Mouse (Mus musculus) splenic B cell, adult 2 months (primary cell): ENCODE data around the gene Ahdc1.

Experiments
- DNase-seq: peaks from one replicate; pipeline ENCODE4 v3.0.0-alpha.2; 2011; ENCODE audit warnings: low read depth, low spot score
- H3K27me3 ChIP-seq: 2 replicates; pipeline ENCODE4 v1.6.1; 2012; ENCODE audit warnings: mild to moderate bottlenecking, low read length, moderate library complexity, mixed read lengths; ENCODE audit not compliant: control insufficient read depth, poor library complexity, insufficient read depth, severe bottlenecking
- H3K36me3 ChIP-seq: 2 replicates; pipeline ENCODE4 v1.6.1; 2012; ENCODE audit warnings: mild to moderate bottlenecking, low read length, moderate library complexity, mixed read lengths; ENCODE audit not compliant: control insufficient read depth, poor library complexity, insufficient read depth, severe bottlenecking

The Ahdc1 gene

DNA sequence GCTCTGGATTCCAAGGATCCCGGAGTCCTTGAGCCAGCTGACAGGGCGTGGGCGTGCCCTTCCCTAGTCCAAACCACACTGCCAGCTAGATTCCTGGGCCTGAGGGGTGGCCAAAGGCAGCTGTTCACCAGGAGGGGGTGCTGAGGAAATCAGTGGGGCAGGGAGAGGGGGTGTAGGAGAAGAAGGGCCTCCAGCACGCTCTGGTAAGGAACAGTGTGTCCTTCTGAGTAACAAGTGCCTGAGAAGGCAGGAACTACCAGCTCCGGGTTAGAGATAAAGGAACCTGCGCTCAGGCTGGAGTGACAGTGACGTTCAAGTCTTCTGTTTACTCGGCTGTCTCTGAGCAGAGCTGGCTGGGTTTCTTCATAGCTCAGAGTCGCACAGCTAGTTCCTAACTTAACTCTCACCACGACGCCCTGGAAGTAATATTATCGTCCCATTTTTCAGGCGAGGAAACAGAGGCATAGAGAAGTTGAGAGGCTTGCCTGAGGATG is 96.8 kb downstream of the Ahdc1 start:
- H3K36me3 ChIP-seq: no peaks in the 10 kb centered on the region
- H3K27me3 ChIP-seq: no peaks in the 10 kb centered on the region
- DNase-seq: no peak

DNA sequence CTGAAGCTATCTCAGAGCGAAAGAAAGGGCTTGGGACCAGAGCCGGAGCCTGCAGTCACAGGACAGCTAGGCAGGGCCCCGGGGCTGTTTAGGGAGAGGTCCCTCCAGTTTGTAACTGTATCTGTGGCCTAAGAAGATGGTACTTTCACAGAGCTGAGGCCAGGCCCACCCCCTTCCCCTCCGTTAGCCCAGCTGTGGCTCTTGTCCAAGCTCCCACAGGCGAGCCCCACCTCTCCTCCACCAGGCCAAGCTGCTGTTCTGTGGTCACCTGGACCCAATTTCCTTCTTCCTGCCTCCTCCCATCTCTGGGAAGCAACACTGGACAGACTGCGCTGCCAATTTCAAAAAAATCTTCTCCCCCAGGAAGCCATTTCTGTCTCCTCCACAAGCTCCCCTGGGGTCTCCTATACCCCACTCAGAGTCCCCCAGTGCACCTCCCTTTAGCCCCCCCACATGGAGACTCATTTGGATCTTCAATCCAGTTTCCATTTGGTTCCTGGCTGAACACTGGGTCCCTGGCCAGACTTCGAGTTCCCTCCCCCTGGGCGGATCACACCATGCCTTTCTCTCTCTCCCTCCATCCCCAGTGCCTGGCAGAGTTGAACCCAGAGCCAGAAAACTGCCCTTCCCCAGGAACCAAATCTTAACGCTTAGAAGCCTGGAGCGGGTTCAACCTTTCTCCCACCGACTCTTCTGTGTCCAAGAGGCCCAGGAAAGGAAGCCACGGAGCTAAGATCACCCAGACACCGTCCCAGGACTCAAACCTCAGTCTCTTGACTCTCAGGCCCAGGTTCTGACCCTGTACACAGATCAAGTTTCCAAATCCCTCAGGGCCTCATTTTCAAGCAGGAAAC is 97.6 kb downstream of the Ahdc1 start:
- H3K27me3 ChIP-seq: no peaks in the 10 kb centered on the region
- no peak for DNase-seq

DNA sequence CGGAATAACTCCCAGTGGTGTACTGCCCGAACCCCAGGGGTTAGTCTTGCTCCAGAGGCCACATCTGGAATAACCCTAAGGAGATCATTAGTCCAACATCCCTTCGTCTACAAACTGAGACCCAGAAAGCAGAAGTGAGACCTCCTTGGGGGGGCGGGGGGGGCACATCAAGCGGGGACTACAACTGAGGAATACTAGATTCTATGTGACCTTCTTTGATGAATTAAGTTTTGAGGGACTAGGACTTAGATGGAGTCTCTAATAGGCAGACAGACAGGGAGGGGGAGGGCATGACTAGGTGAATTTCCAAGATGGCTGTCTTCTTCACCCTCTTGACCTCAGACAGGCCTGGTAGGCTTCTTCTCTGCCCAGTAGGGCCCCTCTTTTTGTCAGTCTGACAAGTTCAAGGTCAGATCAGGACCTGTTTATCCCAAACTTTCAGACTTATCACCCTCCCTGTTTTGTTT is 98.3 kb downstream of the Ahdc1 start:
- DNase-seq: peak; percentile 63
- Histone ChIP-seq H3K27me3 (no peaks in the 10 kb centered on the region), H3K36me3 (no peaks in the 10 kb centered on the region)

More for the DNA sequence above, 97.6 kb downstream of the Ahdc1 start:
- no peaks in the 10 kb centered on the region for H3K36me3 ChIP-seq

DNA sequence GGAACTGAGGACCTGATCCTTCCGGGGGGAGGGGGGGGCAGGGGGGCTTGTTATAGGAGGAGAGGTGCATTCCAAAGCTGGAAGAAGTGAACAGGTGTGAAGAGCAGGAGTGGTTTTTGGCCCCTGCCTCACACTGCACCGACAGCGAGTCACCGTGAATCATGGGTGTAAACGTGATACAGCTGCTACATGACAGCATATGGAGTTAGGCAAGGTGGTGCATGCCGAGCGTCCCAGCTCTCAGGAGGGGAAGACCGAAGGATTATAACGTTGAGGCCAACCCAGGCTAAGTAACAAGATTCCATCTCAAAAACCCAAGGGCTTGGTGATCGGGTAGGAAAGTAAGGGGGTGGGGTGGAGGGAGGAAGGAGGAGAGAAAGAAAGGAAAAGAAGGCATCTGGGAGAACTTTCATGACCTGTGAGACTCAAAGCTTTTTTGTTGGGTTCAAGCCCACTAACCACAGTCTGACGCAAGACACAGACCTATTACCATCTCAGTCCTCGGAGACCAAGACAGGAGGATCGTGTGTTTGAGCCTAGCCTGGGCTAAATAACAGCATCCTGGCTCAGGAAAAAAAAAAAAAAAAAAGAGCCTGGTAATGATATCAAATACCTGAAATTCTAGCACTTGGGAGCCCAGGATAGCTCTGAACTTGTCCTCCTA is 101.2 kb downstream of the Ahdc1 start:
- H3K27me3 ChIP-seq: no peaks in the 10 kb centered on the region
- DNase-seq: no peak
- H3K36me3 ChIP-seq: no peaks in the 10 kb centered on the region

DNA sequence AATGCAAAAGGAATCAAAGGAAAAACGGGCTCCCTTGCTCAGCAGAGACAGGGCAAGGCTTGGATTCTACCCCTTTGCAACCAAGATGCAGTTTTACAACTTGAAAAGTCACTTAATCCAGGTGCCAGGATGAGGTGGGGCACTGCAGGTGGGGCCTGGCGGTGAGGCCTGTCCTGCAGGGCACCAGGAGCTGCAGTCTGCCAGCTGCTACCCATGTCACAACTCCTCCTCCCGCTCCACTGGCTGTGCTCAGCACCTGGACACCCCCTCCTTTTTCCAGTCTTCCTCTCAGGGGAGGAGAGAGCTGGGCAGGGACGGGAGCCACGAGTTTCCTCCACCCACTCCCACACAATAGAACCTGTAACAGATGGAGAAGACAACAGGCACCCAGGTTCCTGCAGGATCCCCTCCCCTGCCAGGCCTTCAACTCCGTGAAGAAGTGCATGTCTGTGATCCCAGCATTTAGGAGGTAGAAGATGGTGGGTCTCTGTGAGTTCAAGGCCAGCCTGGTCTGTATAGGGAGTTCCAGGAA is 102.4 kb downstream of the Ahdc1 start:
- H3K36me3 ChIP-seq: no peaks in the 10 kb centered on the region
- no peak for DNase-seq
- H3K27me3 ChIP-seq: no peaks in the 10 kb centered on the region

DNA sequence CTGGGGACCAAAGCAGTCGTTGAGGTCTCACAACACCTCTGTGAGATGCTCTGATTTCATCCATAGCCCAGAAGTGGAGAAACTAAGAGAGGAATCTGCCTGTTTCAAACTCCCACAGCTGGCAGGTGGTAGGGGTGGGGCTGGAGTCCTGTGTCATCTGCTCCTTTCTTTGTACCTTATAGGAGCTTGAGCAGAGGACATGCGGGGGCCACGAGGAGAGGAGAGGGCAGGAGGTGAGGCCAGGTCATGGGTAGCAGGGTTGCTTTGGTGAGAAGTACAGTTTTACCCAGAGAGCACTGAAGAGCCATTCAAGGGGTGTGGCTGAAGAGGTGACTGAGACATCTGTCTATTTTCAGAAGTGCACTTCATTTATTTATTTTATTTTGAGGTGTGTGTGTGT is 103.7 kb downstream of the Ahdc1 start:
- Histone ChIP-seq H3K27me3 (no peaks in the 10 kb centered on the region), H3K36me3 (no peaks in the 10 kb centered on the region)
- no peak for DNase-seq

DNA sequence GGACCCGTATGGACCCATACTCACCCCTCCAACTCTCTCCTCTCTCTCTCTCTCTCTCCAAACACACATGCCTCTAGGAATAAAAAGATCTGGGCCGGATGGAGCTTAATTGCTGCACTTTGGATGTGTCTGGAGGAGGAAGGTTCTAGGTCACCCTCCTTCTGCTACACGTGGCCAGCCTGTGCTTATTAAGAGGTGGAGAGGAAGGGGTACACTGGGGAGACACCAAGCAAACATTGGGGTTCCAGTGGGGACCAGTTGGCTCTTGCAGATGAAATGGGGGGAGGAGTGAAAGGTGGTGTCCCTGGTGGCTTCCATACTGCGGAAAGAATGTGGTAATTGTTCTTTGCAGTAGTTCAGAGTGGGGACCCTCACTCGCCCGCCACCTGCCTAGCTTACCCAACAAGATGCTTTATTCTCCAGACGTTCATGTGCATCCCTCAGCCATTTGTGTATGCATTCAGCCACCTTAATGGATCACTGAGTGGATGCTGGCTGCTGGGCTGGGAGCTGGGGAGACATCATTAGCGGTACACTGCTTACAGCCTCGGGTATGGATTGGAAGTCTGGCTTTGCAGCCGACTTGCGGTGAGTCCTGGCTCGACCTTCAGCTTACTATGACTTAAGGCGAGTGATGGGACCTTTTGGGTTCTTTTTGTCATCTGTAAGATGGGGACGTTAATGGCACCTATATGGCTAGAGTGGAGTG is 104.8 kb downstream of the Ahdc1 start:
- H3K27me3 ChIP-seq: no peaks in the 10 kb centered on the region
- no peaks in the 10 kb centered on the region for H3K36me3 ChIP-seq
- no peak for DNase-seq

DNA sequence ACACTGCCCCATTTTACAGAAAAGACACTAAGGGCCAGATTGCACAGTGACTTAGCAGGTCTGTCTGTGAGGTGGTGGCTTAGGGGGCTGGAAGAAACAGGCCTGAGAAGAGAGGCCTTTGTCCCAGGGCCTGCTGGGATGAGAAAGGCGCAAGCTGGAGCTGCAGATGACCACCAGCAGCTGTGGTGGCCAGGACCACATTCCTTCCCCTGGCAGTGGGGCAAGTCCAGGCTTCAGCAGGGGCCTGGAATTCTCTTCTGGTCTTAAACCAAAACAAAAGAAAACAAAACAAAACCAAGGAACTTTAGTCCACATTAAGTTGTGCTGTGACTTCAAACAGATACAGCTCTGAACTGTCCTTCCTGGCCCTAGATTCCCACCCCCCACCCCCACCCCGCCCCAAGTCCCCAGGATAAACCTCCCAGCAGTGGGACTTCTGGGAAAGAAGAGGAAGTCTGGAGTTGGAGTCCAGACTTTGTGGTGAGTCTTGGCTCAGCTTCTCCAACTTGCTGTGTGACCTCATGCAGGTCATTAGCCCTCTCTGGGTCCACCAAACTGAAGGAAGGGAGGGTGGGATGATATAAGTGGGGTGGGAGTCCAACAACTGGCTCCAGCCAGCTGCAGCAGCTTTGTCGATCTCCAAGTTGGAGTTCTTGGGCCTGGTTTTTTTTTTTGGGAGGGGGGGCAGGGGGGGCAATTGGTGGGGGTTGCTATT is 105.9 kb downstream of the Ahdc1 start:
- Histone ChIP-seq H3K27me3 (no peaks in the 10 kb centered on the region), H3K36me3 (no peaks in the 10 kb centered on the region)
- DNase-seq: no peak

DNA sequence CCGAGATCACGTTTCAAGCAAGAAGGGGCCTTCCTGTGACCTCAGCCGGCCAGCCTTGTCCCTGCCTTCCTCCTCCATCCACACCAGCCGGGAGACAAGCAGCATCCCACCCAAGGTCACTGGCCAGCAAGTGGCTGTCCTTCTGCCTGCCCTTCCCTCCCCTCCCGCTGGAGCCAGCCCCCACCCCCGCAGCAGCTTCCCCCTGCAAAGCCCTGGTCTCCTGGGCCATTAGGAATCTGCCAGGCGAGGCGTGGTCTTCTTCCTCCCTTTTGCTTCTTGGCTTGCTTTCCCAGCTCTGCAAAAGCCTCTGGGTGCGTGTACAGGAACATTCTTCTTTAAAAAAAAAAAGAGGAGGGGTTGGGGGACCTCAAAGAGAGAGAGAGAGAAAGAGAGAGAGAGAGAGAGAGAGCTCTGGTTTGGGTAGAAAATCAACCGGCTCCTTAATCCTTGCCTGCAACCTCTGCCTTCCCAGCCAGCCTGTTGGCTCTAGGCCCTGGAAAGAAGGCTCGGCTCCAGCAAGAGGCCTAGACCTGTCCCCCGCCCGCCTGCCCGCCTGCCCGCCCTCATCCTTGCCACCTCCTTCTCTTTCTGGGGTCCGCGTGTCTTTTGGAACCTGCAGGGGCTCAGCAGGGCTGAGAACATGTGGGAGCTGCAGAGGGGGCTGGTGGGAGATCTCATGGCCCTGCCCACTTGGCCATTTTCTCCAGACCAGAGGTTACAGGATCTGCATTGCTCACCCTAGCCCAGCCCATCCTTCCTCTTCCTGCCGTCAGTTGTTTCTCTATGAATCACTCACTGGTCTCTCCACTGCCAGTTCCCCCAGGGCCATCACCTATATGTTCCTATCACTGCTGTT is 106.7 kb downstream of the Ahdc1 start:
- Histone ChIP-seq H3K27me3 (no peaks in the 10 kb centered on the region), H3K36me3 (no peaks in the 10 kb centered on the region)
- DNase-seq: peak; percentile 41

DNA sequence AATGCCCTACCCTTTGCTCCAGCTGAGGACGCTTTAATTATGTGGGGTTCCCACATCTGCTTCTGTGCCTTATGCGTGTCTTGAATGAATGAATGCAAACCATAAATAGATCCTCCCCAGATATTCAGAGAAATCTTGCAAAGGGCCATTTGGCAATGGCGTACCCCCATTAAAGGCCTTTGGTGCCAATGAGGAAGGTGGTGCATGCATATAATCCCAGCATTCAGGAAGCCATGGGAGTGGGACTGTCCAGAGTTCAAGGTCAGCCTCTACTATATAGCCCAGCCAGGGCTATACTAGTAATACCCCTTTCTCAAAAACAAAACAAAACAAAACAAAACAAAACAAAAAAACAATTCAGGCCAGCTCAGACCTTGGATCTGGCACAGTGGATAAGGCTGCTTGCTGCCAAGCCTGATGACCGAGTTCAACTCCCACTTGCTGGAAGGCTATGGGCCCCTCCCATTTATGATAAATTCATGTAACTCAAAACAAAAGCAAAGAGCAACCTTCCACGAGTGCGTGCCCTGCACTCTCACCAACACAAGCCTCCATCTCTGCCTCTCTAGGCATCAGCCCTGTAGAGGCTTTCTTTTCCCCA is 107.8 kb downstream of the Ahdc1 start:
- Histone ChIP-seq H3K27me3 (no peaks in the 10 kb centered on the region), H3K36me3 (no peaks in the 10 kb centered on the region)
- DNase-seq: no peak

DNA sequence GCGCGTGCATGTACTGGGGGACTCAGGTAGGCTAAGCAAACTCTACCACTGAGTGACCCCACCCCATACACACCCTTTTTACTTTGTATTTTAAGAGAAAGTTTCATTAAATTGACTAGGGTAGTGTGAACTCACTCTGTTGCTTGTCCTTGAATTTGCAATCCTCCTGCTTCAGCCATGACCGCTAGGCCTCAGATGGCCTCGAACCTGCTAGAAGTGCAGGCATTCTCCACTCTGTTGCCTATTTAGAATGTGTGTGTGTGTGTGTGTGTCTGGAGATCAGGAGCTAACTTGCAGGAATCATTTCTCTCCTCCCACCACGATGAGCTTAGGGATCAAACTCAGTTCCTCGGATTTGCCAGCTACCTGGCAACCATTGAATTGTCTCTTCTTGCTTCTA is 108.5 kb downstream of the Ahdc1 start:
- no peaks in the 10 kb centered on the region for H3K27me3 ChIP-seq
- no peaks in the 10 kb centered on the region for H3K36me3 ChIP-seq
- DNase-seq: no peak

DNA sequence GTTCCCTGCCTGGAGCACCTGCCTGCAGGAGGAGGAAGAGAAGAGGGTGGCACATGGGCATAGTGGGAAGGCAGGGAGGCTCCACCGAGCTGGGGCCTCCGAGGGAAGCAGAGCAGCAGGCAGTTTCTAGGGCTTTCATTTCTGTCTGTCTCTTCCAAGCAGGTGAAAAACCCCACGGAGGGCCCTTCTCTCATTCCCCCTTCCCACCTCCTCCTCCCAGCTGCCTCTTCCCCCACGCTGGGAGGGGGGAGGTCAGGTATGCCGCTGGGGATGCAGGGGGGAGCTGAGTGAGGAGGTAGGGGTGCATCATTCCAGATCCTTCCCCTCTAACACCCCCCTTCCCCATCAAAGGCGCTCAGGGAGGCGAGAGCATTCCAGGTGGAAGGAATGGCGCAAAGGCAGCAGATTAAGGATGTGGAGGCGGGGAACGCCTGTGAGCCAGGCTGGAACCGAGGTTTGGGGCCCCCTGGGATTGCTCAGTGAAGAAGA is 109.8 kb downstream of the Ahdc1 start:
- Histone ChIP-seq H3K27me3 (no peaks in the 10 kb centered on the region), H3K36me3 (no peaks in the 10 kb centered on the region)
- DNase-seq: no peak

DNA sequence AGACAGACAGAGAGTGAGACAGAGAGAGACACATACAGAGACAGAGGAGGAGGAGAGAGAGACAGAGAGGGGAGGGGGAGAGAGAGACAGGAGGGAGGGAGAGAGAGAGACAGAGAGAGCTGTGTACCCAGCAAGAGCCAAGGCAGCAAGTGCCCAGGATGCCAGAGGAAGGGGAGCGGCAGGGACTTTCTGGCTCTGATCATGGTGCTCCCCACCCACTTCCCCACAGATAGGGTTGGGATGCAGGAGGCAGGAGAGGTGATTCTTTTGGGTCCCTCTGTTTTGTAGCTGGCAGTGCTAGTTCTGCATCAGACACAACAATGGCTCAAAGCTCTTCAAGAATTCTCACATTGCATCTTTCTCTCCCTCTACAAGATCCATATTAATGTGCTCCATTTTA is 110.4 kb downstream of the Ahdc1 start:
- no peaks in the 10 kb centered on the region for H3K27me3 ChIP-seq
- DNase-seq: no peak
- no peaks in the 10 kb centered on the region for H3K36me3 ChIP-seq
